Mouse (Mus musculus) cerebellum, adult 9-11 months (tissue): ENCODE measurements around the gene Trim8.
A peak's percentile ranks its signal among the peaks of the same experiment; 100 is the strongest.

Experiments
- DNase-seq: peaks from one replicate; pipeline ENCODE4 v3.0.0; 2022

Gene Trim8

GRCm38 (mm10) chr19:46501401-46502068 lies at the start of gene Trim8:
TSS of gene Trim8 (plus strand) at chr19:46501702.
- DNase-seq, result peak; percentile 88

GRCm38 (mm10) chr19:46452052-46452827 lies 49.3 kb upstream of the Trim8 start:
- peak; percentile 69 for DNase-seq

GRCm38 (mm10) chr19:46452916-46453315 lies 48.6 kb upstream of the Trim8 start:
- no peak for DNase-seq

- DNase-seq, result no peak
Measured at GRCm38 (mm10) chr19:46454126-46454880, 47.2 kb upstream of the Trim8 start.

- DNase-seq, result no peak
Measured at GRCm38 (mm10) chr19:46455032-46455431, 46.5 kb upstream of the Trim8 start.

GRCm38 (mm10) chr19:46455556-46455955 lies 45.9 kb upstream of the Trim8 start:
- no peak for DNase-seq

- no peak for DNase-seq
Measured at GRCm38 (mm10) chr19:46456018-46456735, 45.3 kb upstream of the Trim8 start.

- DNase-seq, result no peak
Measured at GRCm38 (mm10) chr19:46457798-46458197, 43.7 kb upstream of the Trim8 start.

GRCm38 (mm10) chr19:46459256-46459655 lies 42.2 kb upstream of the Trim8 start:
- no peak for DNase-seq

- no peak for DNase-seq
Measured at GRCm38 (mm10) chr19:46459889-46460288, 41.6 kb upstream of the Trim8 start.

GRCm38 (mm10) chr19:46462574-46462973 lies 38.9 kb upstream of the Trim8 start:
- no peak for DNase-seq

- DNase-seq, result no peak
Measured at GRCm38 (mm10) chr19:46463446-46463845, 38.1 kb upstream of the Trim8 start.

GRCm38 (mm10) chr19:46466160-46466559 lies 35.3 kb upstream of the Trim8 start:
- DNase-seq, result no peak

GRCm38 (mm10) chr19:46467051-46467503 lies 34.4 kb upstream of the Trim8 start:
- DNase-seq, result no peak

GRCm38 (mm10) chr19:46470364-46471240 lies 30.9 kb upstream of the Trim8 start:
- no peak for DNase-seq

GRCm38 (mm10) chr19:46471324-46472093 lies 30.0 kb upstream of the Trim8 start:
- DNase-seq, result no peak

GRCm38 (mm10) chr19:46477432-46477845 lies 24.1 kb upstream of the Trim8 start:
- no peak for DNase-seq

- DNase-seq, result no peak
Measured at GRCm38 (mm10) chr19:46478242-46478641, 23.3 kb upstream of the Trim8 start.

GRCm38 (mm10) chr19:46478826-46479225 lies 22.7 kb upstream of the Trim8 start:
- no peak for DNase-seq

GRCm38 (mm10) chr19:46479306-46480075 lies 22.0 kb upstream of the Trim8 start:
- no peak for DNase-seq
